Mouse (Mus musculus) frontal cortex, postnatal 25 days (tissue): ENCODE measurements around the gene Lancl3.

ENCODE experiments used
- DNase-seq, 2 experiments: peaks; one replicate each; pipeline ENCODE4 v3.0.0; 2022; ENCODE audit warnings: low spot score in 2 of 2

Lancl3 gene

GRCm38 (mm10) chrX:9199761-9200371, at the start of gene Lancl3:
Gene Lancl3, plus strand, starts transcription at chrX:9199902.
- no peak for DNase-seq

DNA sequence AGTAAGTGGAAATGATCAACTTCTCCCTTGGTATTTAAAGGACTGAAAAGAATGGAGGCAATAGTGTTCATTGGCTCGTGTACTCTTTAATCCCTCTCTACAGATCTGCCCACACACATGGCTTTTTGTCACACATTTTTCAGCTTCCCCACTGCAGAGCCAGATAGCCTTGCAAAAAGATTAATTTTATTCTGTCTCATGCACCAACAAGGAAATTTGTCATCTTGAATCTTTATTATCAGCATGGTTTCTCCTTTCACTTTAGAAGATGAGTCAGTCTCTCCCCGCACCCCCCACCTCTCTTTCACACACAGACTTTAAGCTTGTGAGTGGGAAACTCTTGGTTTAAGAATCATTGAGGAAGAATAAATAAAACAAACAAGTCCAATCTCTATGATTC, 20.7 kb upstream of the Lancl3 start:
- no peak for DNase-seq

DNA sequence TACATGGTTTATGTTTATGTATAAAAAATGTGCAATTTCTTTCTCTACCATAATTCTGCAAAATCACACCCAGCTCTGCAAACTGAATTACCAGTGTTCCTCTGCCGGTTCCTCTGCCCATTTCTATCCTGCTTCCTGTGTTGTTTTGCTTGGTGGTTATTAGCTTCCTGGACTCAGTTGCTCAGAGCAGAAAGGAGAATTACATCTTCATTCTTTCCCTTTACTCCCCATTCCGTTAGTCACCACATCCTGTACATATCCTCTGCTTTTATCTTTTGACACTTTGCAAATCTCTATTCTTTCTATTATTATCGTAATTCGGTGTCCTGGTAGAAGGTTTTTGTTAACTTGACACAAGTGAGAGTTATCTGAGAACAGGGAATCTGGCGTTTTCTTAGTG, 18.1 kb upstream of the Lancl3 start:
- no peak for DNase-seq

DNA sequence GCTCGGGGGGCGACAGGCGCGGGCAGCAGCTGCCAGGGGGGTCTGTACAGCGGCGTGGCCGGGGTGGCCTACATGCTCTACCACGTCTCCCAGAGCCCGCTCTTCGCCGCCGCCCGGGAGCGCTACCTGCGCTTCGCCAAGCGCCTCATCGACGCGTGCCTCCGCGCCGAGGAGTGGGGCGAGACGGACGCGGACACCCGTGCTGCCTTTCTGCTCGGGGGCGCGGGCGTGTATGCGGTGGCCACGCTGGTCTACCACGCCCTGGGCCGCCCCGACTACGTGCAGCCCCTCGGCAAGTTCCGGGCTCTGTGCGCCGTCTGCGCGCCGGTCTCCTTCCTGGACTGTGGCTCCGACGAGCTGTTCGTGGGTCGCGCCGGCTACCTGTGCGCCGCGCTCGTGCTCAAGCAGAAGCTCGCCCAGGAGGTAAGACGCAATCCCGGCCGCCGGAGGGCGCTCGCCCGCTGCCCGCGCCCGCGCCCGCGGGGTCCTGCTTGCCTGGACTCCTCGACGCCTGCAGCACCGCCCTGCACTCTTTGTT, 747 bp downstream of the Lancl3 start:
- DNase-seq: no peak

DNA sequence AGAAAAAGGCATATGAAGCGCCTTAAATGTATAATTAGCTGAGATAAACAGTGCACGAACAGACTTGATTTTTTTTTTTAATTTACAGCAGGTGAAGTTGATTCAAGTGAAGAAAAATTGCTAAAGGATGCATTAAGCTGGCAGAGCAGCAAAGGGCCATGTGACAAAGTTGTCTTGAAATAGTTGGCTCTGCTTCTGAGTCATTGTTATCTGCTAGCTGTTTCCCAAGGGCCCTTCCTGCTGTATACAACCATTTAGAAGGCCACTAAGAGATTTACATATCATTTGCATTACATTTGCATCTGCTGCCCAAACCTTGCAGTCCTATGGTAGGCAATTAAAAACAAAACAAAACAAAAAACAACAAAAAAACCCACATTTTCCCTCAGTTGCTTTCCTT, 2.3 kb downstream of the Lancl3 start:
- no peak for DNase-seq

GRCm38 (mm10) chrX:9202781-9203405, 3.2 kb downstream of the Lancl3 start:
- no peak for DNase-seq

DNA sequence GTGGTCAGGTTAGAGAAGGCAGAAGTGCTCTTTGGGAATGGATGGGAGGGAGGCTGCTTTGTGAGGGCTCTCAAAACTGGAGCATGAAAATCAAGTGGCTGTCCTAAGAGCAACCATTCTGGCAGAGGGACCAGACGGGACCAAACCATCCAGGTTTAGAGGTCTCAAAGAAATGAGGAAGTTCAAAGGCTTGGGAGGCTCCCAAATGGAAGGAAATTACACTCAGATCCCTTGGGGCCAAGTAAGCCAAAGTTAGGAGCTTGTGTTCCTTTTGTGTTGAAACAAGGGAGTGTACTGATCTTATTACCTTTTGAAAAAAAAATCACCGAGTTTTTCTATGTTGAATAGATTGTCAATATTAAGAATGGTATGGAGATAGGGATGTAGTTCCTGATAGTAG, 5.4 kb downstream of the Lancl3 start:
- DNase-seq: no peak

- DNase-seq: no peak
Measured at GRCm38 (mm10) chrX:9216244-9216643, 16.5 kb downstream of the Lancl3 start.

- DNase-seq: no peak
Measured at GRCm38 (mm10) chrX:9219570-9219969, 19.9 kb downstream of the Lancl3 start.

GRCm38 (mm10) chrX:9221206-9221605, 21.5 kb downstream of the Lancl3 start:
- DNase-seq: peak; percentile 19 to 21

- DNase-seq: no peak
Measured at GRCm38 (mm10) chrX:9221736-9222135, 22.0 kb downstream of the Lancl3 start.

DNA sequence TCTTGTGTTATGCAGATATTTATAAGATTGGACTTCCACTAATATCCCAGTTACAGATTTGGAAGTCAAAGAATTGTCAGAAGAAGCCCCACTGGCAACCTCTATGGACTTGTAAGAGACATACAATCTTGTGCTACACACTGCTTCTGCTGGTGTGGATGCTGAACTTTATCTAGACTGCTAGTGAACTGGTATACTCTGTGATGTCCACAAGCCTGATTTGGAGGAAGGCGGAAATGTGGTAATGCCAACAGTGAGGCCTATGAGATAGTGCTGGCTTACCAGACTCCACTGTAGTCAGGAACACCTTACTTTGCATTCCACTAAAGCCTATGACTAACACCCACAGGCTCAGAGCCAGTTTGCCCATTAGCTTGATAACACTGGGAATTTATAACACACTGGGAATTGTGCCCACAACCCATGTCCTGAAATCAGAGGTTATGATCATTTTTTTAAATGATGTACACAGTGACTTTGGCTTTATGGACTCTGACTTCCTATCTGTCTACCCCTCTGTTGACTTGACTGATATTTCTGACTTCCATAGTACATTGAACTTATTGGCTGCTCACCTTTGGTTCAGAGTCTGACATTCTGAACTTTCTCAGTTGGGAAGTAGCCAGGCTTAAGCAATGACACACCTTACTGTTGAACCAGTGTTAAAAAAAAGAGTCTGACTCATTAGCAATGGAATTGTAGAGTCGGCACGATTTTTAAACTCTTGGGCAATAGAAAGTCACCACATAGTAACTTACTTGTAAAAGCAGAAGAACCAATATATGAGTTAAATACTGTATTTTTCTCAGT, 22.9 kb downstream of the Lancl3 start:
- no peak for DNase-seq

DNA sequence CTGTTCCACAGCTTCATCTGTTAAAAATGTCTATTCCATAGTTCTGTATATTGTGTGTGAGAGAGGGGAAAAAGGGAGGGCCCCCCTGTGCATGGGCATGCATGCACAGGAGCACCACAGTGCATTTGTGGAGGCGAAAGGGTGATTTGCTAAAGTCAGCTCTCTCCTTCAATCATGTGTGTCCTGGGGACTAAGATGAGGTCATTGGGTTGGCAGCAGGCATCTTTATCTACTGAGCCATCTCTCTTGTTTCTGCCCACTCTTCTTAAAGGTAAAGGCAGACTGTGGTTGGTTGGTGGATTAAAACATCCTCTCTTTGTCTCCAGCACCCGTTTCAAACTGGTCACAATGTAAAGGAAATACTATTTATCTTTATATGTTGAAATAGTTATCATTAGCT, 27.4 kb downstream of the Lancl3 start:
- DNase-seq: no peak

DNA sequence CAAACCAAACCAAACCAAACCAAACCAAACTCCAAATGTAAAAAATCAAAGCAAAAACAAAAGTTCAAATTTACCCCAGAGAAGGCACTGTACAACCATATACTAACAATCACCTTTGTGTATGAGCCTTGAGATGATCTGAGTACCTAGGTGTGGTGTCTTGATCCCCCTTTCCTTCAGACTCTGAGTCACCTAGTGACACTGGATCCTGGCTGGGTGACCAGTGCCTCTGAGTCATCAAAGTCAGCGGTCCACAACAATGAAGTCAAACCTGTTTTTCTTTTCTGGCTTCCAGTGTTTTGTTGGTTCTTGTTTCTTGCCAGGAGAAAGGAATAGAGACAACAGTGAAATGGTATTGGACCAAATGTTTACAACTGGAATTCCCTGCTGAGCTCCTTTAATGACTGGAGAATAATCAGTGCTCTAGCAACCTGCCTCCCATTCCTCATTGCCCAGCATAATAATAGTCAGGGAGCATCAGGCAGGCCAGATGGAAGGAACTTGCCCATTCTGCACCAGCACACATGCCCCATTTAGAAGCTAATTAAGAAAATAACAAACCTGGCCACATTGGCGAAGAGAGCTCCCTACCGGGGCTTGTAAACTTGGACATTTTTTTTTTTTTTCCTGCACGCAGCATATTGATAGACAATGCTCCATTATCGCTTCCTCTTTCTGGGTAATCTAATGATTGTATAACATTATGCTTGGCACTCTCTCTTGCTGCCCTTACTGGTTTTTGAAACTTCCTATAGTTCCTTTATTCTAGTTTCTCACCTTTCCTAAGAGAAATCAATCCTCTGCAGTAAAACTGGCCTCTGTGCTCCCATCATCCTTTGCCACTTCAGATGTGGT, 41.3 kb downstream of the Lancl3 start:
- no peak for DNase-seq

DNA sequence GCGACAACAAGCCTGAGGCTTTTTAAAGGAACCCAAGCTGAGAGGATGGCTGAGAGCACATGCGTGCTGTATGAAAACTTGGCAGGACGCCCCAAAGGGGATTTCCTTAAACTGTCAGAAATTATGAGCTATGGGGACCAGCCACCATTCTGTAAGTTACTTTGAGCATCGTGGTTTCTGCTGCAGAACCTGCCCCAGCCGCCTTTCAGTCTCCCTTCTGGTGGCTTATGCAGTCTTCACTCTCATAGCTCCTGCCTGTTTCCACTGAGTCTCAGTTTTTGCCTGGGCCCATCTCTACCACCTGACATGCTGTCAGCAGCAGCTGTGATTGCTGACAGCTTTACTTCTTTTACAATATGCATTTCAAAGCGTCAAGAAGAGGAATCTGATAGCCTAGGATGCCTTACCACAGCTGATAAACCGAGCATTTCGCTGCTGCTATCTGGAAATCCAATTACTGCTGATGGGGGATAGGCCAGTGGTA, 43.7 kb downstream of the Lancl3 start:
- DNase-seq: peak in 1 of 2 experiments; percentile 8

DNA sequence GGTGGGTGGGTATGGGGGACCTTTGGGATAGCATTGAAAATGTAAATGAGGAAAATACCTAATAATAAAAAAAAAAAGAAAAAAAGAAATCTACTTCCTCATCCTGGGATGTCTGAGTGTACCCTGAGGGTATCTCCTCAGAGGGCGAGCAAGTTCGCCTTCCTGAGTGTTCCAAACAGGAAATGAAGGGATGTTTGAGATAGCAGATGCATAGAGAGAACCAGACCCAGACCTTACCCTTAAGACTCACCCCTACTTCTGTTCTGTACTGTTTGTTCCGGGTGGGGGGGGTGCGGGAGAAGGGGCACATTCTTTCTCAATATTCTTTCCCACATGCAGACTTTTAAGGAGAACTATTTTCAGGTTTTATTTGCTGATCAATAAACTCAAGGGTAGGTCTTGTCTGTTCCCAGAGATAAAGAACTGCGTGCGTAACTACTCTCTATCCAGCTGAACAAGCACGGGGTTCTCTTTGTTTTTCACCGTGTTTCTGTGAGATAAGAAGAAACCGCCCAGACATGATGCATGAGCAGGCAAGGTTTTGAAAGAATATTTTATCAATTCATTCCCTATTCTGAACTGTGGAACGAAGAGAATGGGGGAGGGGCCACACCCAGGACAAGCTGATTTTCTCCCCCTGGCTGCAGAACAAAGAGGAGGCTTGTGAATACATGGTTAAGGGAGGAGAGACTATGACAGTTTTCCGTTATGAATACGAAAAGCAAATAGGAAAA, 45.1 kb downstream of the Lancl3 start:
- no peak for DNase-seq

DNA sequence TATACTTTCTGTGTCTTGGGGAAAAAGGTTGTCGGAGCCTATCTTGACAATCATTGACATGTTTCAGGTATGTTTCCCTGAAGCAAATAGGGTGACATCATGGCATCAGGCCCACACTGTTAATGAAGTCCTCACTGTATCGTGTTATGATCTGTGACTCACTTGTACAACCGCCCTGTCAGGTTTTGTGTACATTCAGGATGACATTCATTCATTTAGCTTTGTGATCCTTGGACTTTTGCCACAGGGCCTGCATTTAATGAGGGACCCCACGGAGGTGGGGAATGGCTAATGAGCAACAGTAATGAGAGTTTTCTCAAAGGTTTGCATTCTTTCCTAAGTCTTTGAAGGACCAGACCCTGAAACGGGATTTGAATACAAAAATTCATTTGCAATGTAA, 49.2 kb downstream of the Lancl3 start:
- no peak for DNase-seq

DNA sequence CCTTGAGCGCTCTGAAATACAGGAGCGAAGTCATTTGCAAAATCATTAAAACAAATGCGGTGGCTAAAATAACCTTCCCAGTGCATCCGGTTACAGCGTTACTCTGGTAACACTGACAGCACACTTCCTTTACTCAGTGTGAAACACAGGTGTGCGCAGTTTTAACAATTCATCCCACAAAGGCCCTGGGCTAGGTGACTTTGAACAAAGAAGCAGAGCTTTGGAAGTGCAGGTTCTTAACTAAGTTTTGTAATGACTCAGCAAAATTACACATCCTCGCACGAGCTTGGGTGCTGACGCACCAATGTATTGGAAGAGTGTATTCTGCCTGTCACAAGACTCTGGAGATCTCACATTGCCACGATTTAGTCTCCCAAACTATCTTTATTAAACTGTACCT, 54.3 kb downstream of the Lancl3 start:
- no peak for DNase-seq

DNA sequence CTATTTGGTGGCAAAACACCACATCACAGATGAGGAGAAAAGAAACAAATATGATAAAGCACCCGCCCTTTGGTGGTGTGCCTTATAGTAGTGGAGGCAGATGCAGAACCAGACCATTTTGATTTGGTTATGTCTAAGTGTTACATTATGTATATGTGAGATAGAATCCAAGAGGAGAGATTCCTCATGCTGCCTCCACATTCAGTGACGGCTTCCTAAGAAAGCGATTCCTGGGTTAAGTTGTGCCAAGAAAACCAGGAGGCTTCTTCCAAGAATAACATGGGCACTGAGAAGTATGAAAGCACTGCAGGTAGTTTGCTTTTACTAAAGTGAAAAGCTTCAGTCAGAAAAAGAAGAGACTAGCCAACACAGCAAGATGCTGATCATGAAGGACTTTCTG, 55.2 kb downstream of the Lancl3 start:
- DNase-seq: no peak

DNA sequence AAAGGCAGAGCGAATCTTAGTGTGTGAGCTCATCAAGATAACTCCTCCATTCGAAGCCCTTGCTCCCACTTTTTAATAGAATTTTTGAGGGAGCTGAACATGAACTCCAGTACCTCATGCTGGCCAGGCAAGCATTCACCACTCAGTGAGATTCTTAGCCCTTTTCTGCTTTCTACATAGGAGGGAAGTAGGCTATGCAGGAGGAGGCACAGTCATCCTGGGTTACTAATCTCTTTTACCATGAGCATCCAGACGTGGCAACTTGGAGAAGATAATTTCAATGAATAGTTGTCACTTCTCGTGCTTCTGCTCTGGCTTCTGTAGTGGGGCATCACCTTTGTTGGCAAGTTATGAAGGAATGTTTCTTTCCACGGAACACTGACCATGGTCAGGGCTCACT, 57.1 kb downstream of the Lancl3 start, which contains the start of gene Gm14862:
Gene Gm14862 (minus strand): TSS at position 134 of the 400 bp plus-strand sequence.
- DNase-seq: no peak

GRCm38 (mm10) chrX:9257831-9258230, 58.1 kb downstream of the Lancl3 start:
- DNase-seq: no peak
